Mouse (Mus musculus) urinary bladder, adult 18-20 months (tissue): ENCODE measurements at regions not wholly inside any gene's neighbourhood (a gene's known extent, or its start where the extent isn't known, plus 50 kb on each side); places are given as distances from the start of the nearest gene placed in this dataset.

Source experiments
- DNase-seq, 2 experiments: peaks; one replicate each; pipeline ENCODE4 v3.0.0; 2022; ENCODE audit warnings: low spot score in 2 of 2, mixed read lengths in 2 of 2

DNA sequence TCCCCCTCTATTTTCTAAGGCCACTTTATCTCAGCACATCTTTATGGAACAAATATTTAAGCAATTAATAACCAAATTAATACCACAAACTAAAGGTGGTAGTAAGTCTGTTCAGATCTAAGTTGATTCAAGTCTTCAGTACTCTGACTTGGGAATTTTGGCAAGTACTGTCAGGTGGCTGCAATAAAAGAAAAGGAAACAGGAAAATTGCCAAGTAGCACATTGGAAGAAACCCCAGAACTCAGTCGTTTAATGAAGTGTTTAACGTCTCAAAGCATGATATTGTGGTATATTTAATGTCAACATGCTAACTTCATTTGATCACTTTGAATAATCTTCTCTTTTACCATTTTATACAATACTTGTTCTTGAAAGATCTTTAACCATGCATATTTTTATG lies 142.2 kb downstream of the Gm11146 start:
- no peak for DNase-seq

- no peak for DNase-seq
Measured at GRCm38 (mm10) chr16:77444647-77445046, 157.2 kb downstream of the Gm11146 start.

DNA sequence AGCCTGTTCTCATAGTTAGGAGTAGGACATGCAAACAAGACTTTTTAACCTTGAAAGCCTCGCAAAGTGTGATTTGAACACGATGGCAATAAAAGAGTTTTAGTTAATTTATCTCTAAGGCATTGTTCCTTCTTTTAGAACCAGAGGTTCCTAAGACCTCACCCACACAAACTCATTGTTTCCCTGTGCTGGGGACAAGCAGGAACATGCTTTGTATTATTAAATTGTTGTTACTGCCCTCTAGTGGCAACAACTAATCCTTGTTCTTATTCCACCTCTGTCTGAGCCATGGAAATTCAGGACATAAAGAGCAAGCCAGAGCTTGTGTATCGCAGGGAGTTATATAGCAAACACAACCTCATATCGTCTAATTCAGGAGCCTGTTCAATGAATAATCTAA lies 157.9 kb downstream of the Gm11146 start:
- peak in 1 of 2 experiments; percentile 9 for DNase-seq

DNA sequence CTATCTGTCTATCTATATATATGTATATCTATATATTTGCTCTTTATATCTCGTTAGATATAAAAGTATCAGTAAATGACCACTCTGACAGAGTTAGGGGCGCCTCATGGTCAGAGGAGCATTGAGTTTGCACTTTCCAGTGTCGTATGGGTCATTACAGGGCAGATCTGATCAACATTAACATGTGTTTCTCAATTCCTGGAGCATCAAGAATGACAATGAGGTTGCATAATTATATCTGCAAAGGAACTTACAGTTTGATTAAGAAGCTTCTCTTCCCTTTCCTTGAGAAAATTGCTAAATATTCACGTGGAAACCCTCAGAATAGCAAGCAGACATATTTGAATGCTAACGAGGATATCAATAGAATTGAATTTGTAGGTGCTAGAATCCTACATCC lies 158.6 kb downstream of the Gm11146 start:
- no peak for DNase-seq

DNA sequence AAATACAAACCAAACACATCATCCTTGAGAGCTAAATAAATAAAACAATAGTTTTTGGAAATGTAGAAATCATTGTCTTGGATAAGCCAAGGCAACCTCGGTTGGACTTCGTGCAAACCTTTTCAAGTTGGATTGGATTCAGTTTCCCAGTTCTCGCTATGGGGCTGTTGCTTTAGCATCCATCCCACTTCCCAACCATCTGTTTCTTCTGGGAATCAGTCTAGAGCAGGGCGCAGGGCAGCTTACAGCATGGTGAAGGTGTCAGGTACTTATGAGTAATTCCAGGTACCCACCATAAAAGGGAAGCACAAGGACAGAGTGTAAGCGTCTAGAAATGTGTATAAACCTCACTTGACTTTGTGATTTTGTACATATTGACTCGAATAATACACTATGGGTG lies 159.0 kb downstream of the Gm11146 start:
- DNase-seq: no peak

GRCm38 (mm10) chr16:77431345-77431744 lies 170.5 kb downstream of the Gm11146 start:
- DNase-seq: no peak

DNA sequence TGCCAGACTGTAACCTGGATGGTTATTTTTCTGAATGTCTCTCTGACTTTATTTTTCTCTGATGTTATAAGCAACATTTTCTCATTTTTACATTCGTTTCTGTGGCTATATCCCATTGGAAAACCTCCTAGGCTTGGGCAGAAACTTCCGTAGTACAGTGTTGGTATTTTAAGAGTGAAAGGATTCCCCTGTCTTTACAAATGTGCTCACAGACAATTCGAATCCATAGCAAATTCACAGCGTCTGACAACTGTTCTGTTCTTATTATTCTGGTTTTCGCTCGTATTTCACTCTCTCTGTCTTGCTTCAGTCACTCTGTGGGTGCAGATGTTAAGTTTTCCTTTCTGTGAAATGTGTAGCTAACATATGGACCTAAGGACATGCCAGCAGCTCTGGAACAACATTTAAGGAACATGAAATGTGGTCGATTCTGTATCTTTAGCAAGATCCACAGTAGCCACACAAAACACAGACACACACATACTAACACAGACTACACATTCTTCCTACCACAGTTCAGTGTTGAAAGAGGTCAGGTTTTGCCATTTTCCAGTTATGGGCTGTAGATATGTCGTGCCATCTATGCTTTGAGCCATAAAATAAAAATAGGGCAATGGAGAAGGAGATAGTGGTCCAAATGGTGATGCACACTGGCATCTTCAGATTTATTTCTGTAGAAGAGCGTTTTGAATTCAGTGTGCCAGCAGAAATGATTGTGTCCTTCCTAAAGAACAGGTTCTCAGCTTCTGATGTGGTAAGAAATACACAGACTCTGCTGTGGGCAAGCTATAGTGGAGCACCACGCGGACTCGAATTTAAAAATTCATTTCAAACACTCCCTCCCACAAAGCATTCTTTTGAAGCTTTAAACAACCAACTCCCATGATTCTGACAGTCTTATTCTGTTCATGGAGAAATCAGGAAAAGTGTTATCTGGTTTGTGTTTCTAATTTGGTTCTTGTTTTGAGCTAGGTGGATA lies 179.2 kb downstream of the Gm11146 start:
- DNase-seq: no peak

DNA sequence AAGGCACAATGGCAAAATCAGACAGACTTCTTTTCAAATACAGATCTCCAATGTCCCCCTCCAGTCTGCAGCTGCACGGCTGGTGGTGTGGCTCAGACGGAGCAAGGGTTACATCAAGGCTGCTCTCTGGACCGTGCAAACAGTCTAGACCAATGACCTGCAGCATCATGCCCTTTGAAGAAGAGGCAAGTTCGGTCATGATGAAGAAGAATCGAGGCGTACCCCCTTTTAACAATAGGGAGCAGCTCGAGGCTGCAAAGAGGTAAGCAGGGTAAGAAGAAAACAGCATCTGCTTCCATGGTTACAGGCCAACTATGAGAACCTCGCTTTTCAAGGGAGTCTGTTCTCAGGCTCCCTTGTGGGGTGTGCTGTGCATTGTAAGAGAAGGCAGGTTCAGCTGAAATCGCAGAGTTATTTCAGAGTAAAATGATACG lies 180.3 kb downstream of the Gm11146 start:
- no peak for DNase-seq

- no peak for DNase-seq
Measured at GRCm38 (mm10) chr16:77421001-77421400, 180.9 kb downstream of the Gm11146 start.

GRCm38 (mm10) chr16:77420136-77420860 lies 181.6 kb downstream of the Gm11146 start:
- DNase-seq: no peak

DNA sequence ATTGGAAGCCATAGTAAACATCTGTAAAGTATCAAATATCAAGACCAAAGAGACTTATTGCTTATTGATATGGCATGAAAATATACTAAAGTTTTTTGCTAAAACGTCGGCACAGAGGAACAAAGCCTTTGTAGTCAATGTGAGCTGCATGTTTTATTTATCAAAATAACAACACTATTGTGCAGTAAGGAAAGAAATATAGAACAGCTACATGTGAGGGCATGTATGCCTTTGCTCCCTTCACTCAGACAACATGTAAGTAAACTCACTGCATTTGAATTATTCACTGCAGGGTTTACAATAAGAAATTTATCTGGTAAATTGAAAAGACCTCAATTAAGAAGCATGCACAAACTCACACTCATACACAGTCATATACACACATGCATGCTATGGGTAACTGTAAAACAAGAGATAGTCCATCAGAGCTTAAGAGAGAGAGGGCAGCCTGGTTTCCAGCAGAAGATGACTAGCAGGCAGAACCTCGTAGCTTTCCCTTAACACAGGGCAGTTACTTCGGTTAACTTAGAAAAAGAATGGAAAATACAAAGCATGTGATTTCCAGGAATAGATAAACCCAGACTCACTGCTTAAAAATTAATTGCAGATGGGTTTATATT lies 182.7 kb downstream of the Gm11146 start:
- no peak for DNase-seq

- DNase-seq: no peak
Measured at GRCm38 (mm10) chr16:77418486-77418885, 183.4 kb downstream of the Gm11146 start.

- no peak for DNase-seq
Measured at GRCm38 (mm10) chr16:77417791-77418190, 184.1 kb downstream of the Gm11146 start.

GRCm38 (mm10) chr16:77414562-77414961 lies 187.3 kb downstream of the Gm11146 start:
- DNase-seq: no peak

GRCm38 (mm10) chr16:77409168-77409567 lies 192.7 kb downstream of the Gm11146 start:
- DNase-seq: no peak

DNA sequence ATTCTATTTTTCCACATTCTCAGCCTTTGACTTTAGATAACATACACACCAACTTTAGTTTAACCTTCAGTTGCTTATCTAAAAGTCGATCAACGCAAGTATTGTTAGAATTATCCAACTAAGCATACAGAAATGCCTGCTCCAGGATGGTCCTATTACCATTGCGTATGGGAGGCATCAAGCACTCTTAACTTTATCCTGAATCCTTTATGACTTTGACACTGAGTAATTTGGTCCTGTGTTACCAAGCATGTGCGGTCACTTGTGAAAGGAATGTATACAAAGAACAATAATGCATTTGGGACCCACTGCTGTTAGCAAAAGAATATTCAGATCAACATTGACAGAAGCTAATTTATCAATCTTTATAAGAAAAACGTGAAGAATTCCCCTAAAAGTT lies 194.9 kb downstream of the Gm11146 start:
- DNase-seq: no peak

DNA sequence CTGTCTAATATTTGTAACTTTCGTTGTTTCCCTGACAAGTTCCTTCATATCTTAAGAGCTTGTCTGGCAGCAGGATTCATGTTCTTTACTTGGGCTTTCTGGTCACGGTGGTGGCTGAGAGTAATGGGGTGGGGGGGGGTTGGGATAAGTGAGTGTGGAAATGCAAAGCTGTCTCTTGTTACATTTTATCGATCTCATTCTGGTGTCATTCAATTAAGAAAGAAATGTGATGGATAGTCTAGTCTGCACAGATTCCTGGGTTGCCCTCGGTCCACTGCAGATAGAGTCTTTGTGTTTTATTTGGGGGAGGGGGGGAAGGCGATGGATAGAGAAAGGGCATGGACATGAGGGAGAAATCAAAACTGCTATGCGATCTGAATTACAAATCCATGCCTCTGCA lies 196.0 kb downstream of the Gm11146 start:
- DNase-seq: no peak

DNA sequence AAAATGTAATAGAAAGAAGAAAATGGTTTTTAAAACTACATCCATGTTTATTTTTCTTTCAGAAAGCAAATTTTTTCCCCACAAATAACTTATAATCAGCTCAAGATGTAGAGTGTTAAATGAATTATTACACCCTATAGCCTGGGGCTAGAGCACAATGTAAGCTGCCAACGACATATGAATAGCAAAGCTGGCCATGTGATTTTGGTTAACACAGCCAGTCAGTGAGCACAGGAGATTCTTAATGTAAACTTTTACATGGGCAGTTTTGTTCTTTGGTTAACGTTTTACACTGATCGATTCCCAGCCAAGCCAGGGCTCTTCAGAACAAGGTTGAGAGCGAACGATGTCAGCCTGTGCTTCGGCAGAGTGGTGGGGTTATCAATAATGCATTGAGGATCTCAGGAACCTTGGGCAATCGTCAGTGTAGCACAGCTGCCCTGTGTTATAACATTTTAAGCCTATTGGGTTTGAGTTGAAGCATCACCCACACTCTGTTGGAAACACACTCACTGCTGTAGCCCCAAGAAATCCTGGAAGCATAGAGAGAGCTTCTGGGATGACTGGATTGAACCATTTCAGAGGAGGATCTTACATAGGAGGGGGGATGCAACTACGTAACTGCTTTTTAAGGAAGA lies 196.6 kb downstream of the Gm11146 start:
- no peak for DNase-seq

DNA sequence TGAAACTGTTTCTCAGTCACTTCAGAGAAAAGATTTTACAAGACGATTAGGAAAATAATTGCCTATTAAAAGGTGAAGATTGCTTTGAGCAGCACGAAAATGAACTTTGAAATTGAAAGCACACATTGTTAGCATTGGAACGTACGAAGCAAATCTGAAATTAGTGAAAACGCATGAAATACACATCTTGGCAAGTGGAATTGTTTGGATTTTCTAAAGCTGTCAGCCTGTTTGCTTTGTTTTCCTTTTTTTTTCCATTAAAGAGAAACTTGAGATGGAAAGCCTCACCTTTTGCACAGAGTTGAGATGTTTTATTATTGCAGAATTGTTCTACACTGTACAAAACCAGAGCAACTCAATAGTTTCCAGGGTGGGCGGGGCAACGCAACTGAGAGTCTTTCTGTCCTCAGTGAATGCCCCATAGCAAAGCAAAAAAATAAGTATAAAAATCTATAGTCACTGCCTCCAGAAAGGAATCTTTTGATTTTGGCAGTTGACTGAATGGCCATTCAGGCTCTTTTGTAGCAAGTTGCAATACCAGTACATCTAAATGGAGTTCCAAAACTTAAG lies 199.1 kb downstream of the Gm11146 start:
- no peak for DNase-seq

GRCm38 (mm10) chr16:77401185-77401943 lies 200.5 kb downstream of the Gm11146 start:
- DNase-seq: no peak
